Mouse (Mus musculus) CD4-positive naive resting alpha-beta T cell, adult 57 days (primary cell): ENCODE data around the gene Klhdc4. TPM values are rescaled to one million over a fixed set of nuclear protein-coding genes. Genes with fewer than 3 reads are reported as not detected.

ENCODE experiments used
- total RNA-seq: library from RNA; stranded (reverse); gene quantifications from one replicate; pipeline ENCODE4 v1.2.4, GENCODE M21; 2023

Gene Klhdc4
- 42.8 TPM for total RNA-seq

DNA sequence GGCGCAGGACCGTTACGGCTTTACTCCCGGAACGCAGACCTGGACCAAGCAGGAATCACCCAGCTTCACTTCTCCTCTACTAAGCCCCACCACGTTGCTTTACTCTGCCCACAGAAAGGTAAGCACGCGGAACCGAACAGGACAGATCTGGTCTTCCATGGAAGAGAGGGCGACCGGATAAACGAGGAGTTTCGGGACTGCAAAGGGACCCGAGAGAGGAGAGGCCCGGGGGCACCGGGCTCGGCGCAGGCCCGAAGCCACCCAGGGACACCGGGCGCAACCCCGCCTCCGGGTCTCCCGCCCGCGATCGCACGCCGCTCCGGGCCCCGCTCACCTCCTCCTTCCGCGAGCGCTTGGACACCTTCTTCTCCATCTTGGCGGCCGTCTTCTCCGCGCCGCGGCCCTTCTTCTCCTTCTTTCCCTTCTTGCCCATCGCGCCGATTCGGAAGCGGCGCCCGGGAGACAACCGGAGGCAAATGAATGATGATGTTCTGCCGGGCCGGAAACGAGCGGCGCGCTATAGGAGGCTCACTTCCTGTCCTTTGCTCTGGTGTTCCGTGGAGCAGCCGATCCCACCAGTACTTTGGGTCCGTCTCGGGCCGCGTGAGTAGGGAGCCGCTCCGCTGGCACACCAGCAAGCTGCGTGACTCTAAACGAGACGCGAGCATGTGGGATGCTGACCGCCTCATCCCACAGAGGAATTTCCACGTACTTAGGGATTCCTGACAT is at the start of gene Klhdc4:
Klhdc4 (minus strand) TSS at position 522 of the 729 bp plus-strand sequence.

Other genes starting within 250 kb of the Klhdc4 start
- gene Map1lc3b, start 239.2 kb downstream of the Klhdc4 start, total RNA-seq = 242 TPM
- gene Zcchc14, start 176.7 kb downstream of the Klhdc4 start, total RNA-seq = 0.35 TPM
- gene Jph3, start 99.9 kb downstream of the Klhdc4 start, total RNA-seq = not detected
- 54.0 TPM for gene Slc7a5, start 78.1 kb upstream of the Klhdc4 start, total RNA-seq
- gene Car5a, start 115.3 kb upstream of the Klhdc4 start, total RNA-seq = not detected
- gene Banp, start 120.2 kb upstream of the Klhdc4 start, total RNA-seq = 81.0 TPM